Mouse (Mus musculus) B cell, adult 2 months (primary cell): ENCODE results near the gene Trim63.
A peak's percentile ranks its signal among the peaks of the same experiment; 100 is the strongest.
"Not testable (repeated sequence)": the region's sequence is repeated elsewhere in the genome, so short reads cannot be mapped to it uniquely, and the experiment has no call there.

ENCODE experiments used
- DNase-seq, 2 experiments: peaks; one replicate each; pipeline ENCODE4 v3.0.0; 2022

The Trim63 gene

GRCm38 (mm10) chr4:134314876-134315275 is at the start of gene Trim63:
TSS of gene Trim63 (plus strand) at chr4:134315120.
- no peak for DNase-seq

GRCm38 (mm10) chr4:134265860-134266585 is 48.9 kb upstream of the Trim63 start:
- no peak for DNase-seq

- DNase-seq = no peak
Observed at GRCm38 (mm10) chr4:134268102-134268655, 46.7 kb upstream of the Trim63 start.

GRCm38 (mm10) chr4:134269622-134270021 is 45.3 kb upstream of the Trim63 start:
- peak; percentile 44 to 49 for DNase-seq

GRCm38 (mm10) chr4:134271979-134272378 is 42.9 kb upstream of the Trim63 start:
- no peak for DNase-seq

- DNase-seq = no peak
Observed at GRCm38 (mm10) chr4:134272731-134273416, 42.0 kb upstream of the Trim63 start.

- DNase-seq = peak; percentile 57 to 61
Observed at GRCm38 (mm10) chr4:134273417-134274345, 41.2 kb upstream of the Trim63 start.

- DNase-seq = no peak
Observed at GRCm38 (mm10) chr4:134284942-134285341, 30.0 kb upstream of the Trim63 start.

GRCm38 (mm10) chr4:134286226-134287167 is 28.4 kb upstream of the Trim63 start:
- no peak for DNase-seq

- DNase-seq = peak; percentile 99 to 100
Observed at GRCm38 (mm10) chr4:134287168-134287564, 27.8 kb upstream of the Trim63 start.

GRCm38 (mm10) chr4:134287575-134288025 is 27.3 kb upstream of the Trim63 start, which contains the start of gene Pdik1l:
TSS of gene Pdik1l (minus strand) at chr4:134287895.
- peak; percentile 76 to 78 for DNase-seq

GRCm38 (mm10) chr4:134288397-134289256 is 26.3 kb upstream of the Trim63 start:
- DNase-seq = no peak

GRCm38 (mm10) chr4:134292067-134292466 is 22.9 kb upstream of the Trim63 start:
- peak; percentile 90 to 91 for DNase-seq

GRCm38 (mm10) chr4:134293061-134293691 is 21.7 kb upstream of the Trim63 start:
- no peak for DNase-seq

GRCm38 (mm10) chr4:134293692-134294163 is 21.2 kb upstream of the Trim63 start:
- no peak for DNase-seq

- DNase-seq = not testable (repeated sequence)
Observed at GRCm38 (mm10) chr4:134296096-134296495, 18.8 kb upstream of the Trim63 start.

- no peak for DNase-seq
Observed at GRCm38 (mm10) chr4:134296523-134296922, 18.4 kb upstream of the Trim63 start.

GRCm38 (mm10) chr4:134297369-134297768 is 17.6 kb upstream of the Trim63 start:
- DNase-seq = no peak

- no peak for DNase-seq
Observed at GRCm38 (mm10) chr4:134298626-134299497, 16.1 kb upstream of the Trim63 start.
